Mouse (Mus musculus) midbrain, embryonic 10.5 days (tissue): ENCODE measurements around the gene Zfp579. TPM values are rescaled to one million over a fixed set of nuclear protein-coding genes. Genes with fewer than 3 reads are reported as not detected.
A peak's percentile ranks its signal among the peaks of the same experiment; 100 is the strongest.

ENCODE experiments used
- DNase-seq: peaks from one replicate; pipeline ENCODE4 v3.0.0-alpha.2; 2017; ENCODE audit warnings: low spot score
- H3K27ac ChIP-seq: fragments of 300-500 bp; sonication (generic); replicated peaks from 2 replicates; pipeline ENCODE4 v1.5.1; 2016; ENCODE audit warnings: mild to moderate bottlenecking
- H3K27me3 ChIP-seq: fragments of 300-500 bp; sonication (generic); 2 replicates; pipeline ENCODE4 v1.6.1; 2016; ENCODE audit warnings: low read depth, mild to moderate bottlenecking; ENCODE audit not compliant: poor library complexity, severe bottlenecking
- H3K36me3 ChIP-seq: fragments of 300-500 bp; sonication (generic); 2 replicates; pipeline ENCODE4 v1.6.1; 2016; ENCODE audit warnings: mild to moderate bottlenecking, moderate library complexity
- H3K4me1 ChIP-seq: fragments of 300-500 bp; sonication (generic); 2 replicates; pipeline ENCODE4 v1.6.1; 2016
- H3K4me3 ChIP-seq: fragments of 300-500 bp; sonication (generic); 2 replicates; pipeline ENCODE4 v1.5.1; 2016; ENCODE audit warnings: mild to moderate bottlenecking, moderate library complexity
- H3K9me3 ChIP-seq: fragments of 300-500 bp; sonication (generic); replicated peaks from 2 replicates; pipeline ENCODE4 v1.6.1; 2016; ENCODE audit warnings: mild to moderate bottlenecking
- WGBS: fragments of 180-500 bp; shearing (Covaris S2); methylation state at CpG from one replicate; pipeline ENCODE4 v1.1.7; 2016; 5-methylcytosine and 5-hydroxymethylcytosine counted together
- polyA plus RNA-seq: library from polyadenylated mRNA; unstranded; fragments of >200 nt; fragmentation: Nextera tagmentation; extraction: Ambion mirVana; gene quantifications from 2 replicates; pipeline ENCODE4 v1.2.1, GENCODE M21; 2016

Gene Zfp579
- polyA plus RNA-seq, 1 experiment from 2014 or later: 26.2 TPM

GRCm38 (mm10) chr7:4942673-4943072, 53.3 kb downstream of the Zfp579 start:
- H3K36me3 ChIP-seq: no peaks in the 10 kb centered on the region
- no peak overlapping the region for H3K4me3 ChIP-seq
- 53% methylated on average over 5 of the region's 5 CpGs for WGBS
- H3K4me1 ChIP-seq: 0 out of 2 replicates have a peak, but pooled peaks cover 5% of the 10 kb centered on the region
- no peak overlapping the region for H3K27ac ChIP-seq
- no peaks in the 10 kb centered on the region for H3K9me3 ChIP-seq
- DNase-seq: peak; percentile 10
- no peaks in the 10 kb centered on the region for H3K27me3 ChIP-seq

DNA sequence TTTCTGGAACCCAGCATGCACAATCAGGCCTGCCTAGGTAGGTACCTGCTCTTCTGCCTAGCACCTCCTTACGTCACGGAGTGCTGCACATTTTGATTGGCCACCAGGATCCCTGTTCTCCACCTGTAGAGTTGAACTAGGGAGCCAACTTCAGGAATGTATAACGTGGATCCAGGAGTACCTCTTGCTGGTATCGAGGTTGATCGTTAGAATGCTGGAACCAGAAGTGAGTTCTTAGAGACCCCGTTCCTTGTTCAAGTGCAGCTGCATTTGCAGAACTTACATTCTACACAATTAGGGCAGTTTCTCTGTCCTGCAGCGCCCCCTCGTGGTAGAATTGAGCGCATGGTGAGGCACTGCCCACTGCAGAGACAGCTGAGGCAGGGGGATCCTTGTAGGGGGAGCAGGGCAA, 55.9 kb downstream of the Zfp579 start:
- Histone ChIP-seq H3K4me1 (0 out of 2 replicates have a peak, but pooled peaks cover 5% of the 10 kb centered on the region), H3K9me3 (no peaks in the 10 kb centered on the region), H3K4me3 (no peak overlapping the region), H3K36me3 (no peaks in the 10 kb centered on the region), H3K27ac (no peak overlapping the region), H3K27me3 (no peaks in the 10 kb centered on the region)
- WGBS: 25% methylated on average over 9 of the region's 9 CpGs
- peak; percentile 81 for DNase-seq

DNA sequence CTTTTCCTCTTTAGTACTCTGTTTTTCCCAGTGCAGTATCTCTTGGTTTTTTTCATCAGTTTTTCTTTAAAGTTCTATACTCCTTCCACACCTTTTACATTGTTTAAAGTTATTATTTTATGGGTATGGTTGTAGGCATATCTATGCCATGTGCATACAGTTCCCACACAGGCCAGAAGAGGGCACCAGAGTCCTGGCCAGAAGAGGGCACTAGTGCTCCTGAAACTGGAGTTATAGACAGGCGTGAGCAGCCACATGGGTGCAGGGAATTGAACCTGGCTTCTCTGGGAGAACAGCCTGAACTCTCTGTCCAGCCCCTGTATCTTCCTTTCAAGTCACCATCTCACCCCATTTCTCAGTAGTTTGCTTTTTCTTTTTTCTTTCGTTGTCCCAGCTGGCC, 57.5 kb downstream of the Zfp579 start:
- Histone ChIP-seq H3K9me3 (peaks cover 6% of the 10 kb centered on the region; the same call in 1 of the 2 replicates), H3K27ac (no peak overlapping the region), H3K36me3 (no peaks in the 10 kb centered on the region), H3K4me1 (0 out of 2 replicates have a peak, but pooled peaks cover 3% of the 10 kb centered on the region), H3K27me3 (no peaks in the 10 kb centered on the region), H3K4me3 (no peak overlapping the region)
- 47% methylated on average over 2 of the region's 2 CpGs for WGBS
- peak; percentile 71 for DNase-seq

GRCm38 (mm10) chr7:4937392-4937791, 58.6 kb downstream of the Zfp579 start:
- no peak for DNase-seq

DNA sequence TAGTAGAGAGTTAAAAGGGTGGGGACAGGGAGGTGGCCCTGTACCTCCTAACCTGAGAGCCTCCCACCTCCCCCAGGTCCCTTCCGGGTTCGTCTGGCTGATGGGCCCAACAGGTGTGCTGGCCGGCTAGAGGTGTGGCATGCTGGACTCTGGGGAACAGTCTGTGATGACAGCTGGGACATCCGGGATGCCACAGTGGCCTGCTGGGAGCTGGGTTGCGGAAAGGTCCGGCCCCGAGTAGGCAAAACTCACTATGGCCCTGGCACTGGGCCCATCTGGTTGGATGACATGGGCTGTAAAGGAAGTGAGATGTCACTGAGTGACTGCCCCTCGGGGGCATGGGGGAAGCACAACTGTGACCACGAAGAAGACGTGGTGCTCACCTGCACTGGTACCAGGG, 59.1 kb downstream of the Zfp579 start:
- Histone ChIP-seq H3K4me3 (no peak overlapping the region), H3K36me3 (no peaks in the 10 kb centered on the region), H3K27me3 (no peaks in the 10 kb centered on the region), H3K27ac (no peak overlapping the region), H3K4me1 (no peaks in the 10 kb centered on the region), H3K9me3 (peaks cover 6% of the 10 kb centered on the region; the same call in 1 of the 2 replicates)
- no peak for DNase-seq
- 85% methylated on average over 10 of the region's 10 CpGs for WGBS

More at GRCm38 (mm10) chr7:4937392-4937791, 58.6 kb downstream of the Zfp579 start:
- WGBS: 91% methylated on average over 9 of the region's 11 CpGs
- Histone ChIP-seq H3K9me3 (peaks cover 6% of the 10 kb centered on the region; the same call in 1 of the 2 replicates), H3K27ac (no peak overlapping the region), H3K4me1 (no peaks in the 10 kb centered on the region), H3K27me3 (no peaks in the 10 kb centered on the region), H3K36me3 (no peaks in the 10 kb centered on the region), H3K4me3 (no peak overlapping the region)

DNA sequence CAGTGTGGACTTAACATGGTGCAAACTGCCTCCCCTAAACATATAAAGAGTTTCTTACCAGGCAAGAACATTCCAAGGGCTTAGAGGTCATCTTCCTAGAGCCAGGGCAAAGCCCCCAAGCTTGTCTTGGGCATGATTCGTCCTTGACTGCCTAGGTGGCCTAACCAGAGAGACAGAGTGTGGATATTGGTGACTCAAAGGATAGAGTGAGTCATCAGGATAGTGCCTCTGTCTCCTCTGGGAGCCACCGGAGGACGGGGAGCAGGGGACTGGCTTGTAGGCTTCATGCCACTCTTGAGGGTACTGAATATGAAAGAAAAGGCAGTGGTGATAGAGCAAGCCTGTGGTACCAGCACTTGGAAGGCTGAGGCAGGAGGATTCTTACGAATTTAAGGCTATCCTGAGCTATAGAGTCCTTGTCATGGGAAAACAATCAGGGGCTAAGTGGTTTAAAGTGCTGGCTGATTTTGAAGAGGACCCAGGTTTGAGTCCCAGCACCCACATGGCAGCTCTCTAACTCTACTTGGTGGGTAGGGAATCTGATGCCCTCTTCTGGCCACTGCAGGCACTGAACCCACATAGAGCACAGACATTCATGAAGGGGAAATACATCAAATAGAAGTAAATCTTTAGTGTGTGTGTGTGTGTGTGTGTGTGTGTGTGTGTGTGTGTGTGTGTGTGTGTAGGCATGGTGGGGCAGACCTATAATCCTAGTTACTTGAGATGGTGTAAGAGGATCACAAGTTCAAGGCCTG, 61.6 kb downstream of the Zfp579 start:
- peaks cover 6% of the 10 kb centered on the region; the same call in 1 of the 2 replicates for H3K9me3 ChIP-seq
- WGBS: 85% methylated on average over 4 of the region's 4 CpGs
- no peaks in the 10 kb centered on the region for H3K27me3 ChIP-seq
- no peaks in the 10 kb centered on the region for H3K36me3 ChIP-seq
- H3K27ac ChIP-seq: no peak overlapping the region
- H3K4me3 ChIP-seq: no peak overlapping the region
- H3K4me1 ChIP-seq: no peaks in the 10 kb centered on the region
- no peak for DNase-seq

Other genes with a start within 250 kb of the Zfp579 start
- gene Cox6b2, start 243.1 kb downstream of the Zfp579 start, polyA plus RNA-seq: 44.1 and 46.7 TPM in 2 replicates
- not detected in 2 replicates for gene Fam71e2, start 224.9 kb downstream of the Zfp579 start, polyA plus RNA-seq
- 0.21 TPM in 1 of 2 replicates, not detected in the other for gene Il11, start 213.3 kb downstream of the Zfp579 start, polyA plus RNA-seq
- not detected in 2 replicates for gene Tmem190, start 213.2 kb downstream of the Zfp579 start, polyA plus RNA-seq
- gene Tmem238, start 206.5 kb downstream of the Zfp579 start, polyA plus RNA-seq: 2.7 and 3.4 TPM in 2 replicates
- 339 and 383 TPM in 2 replicates for gene Rpl28, start 203.3 kb downstream of the Zfp579 start, polyA plus RNA-seq
- 357 and 426 TPM in 2 replicates for gene Ube2s, start 183.6 kb downstream of the Zfp579 start, polyA plus RNA-seq
- 0.28 and 1.1 TPM in 2 replicates for gene Shisa7, start 151.5 kb downstream of the Zfp579 start, polyA plus RNA-seq
- gene Isoc2b, start 125.9 kb downstream of the Zfp579 start, polyA plus RNA-seq: 2.8 and 4.1 TPM in 2 replicates
- 0.64 and 0.70 TPM in 2 replicates for gene Isoc2a, start 119.0 kb downstream of the Zfp579 start, polyA plus RNA-seq
- 0.20 TPM in 1 of 2 replicates, not detected in the other for gene Gm36210, start 89.6 kb downstream of the Zfp579 start, polyA plus RNA-seq
- gene Zfp628, start 80.9 kb downstream of the Zfp579 start, polyA plus RNA-seq: 4.3 and 4.7 TPM in 2 replicates
- gene Nat14, start 74.1 kb downstream of the Zfp579 start, polyA plus RNA-seq: 10.4 and 11.6 TPM in 2 replicates
- gene Ssc5d, start 70.4 kb downstream of the Zfp579 start, polyA plus RNA-seq: 1.6 and 1.9 TPM in 2 replicates
- 0.05 and 0.26 TPM in 2 replicates for gene Sbk2, start 31.8 kb downstream of the Zfp579 start, polyA plus RNA-seq
- not detected in 2 replicates for gene Sbk3, start 25.0 kb downstream of the Zfp579 start, polyA plus RNA-seq
- gene Zfp524, start 18.3 kb upstream of the Zfp579 start, polyA plus RNA-seq: 7.1 and 9.1 TPM in 2 replicates
- 56.7 and 58.1 TPM in 2 replicates for gene Fiz1, start 18.5 kb upstream of the Zfp579 start, polyA plus RNA-seq
- 1.2 and 1.5 TPM in 2 replicates for gene Gm44973, start 19.3 kb upstream of the Zfp579 start, polyA plus RNA-seq
- gene Zfp865, start 24.2 kb upstream of the Zfp579 start, polyA plus RNA-seq: 5.2 and 5.5 TPM in 2 replicates
- gene Ccdc106, start 24.4 kb upstream of the Zfp579 start, polyA plus RNA-seq: 5.1 and 5.2 TPM in 2 replicates
- gene 4632433K11Rik, start 38.0 kb upstream of the Zfp579 start, polyA plus RNA-seq: not detected in 2 replicates
- 2.8 and 4.2 TPM in 2 replicates for gene Zfp784, start 42.3 kb upstream of the Zfp579 start, polyA plus RNA-seq
- 41.2 and 51.2 TPM in 2 replicates for gene Zfp580, start 55.4 kb upstream of the Zfp579 start, polyA plus RNA-seq
- gene U2af2, start 66.0 kb upstream of the Zfp579 start, polyA plus RNA-seq: 176 and 180 TPM in 2 replicates
- 56.1 and 60.7 TPM in 2 replicates for gene Epn1, start 84.1 kb upstream of the Zfp579 start, polyA plus RNA-seq
- gene Rfpl4, start 120.8 kb upstream of the Zfp579 start, polyA plus RNA-seq: not detected in 2 replicates
- gene Rasl2-9, start 129.8 kb upstream of the Zfp579 start, polyA plus RNA-seq: 0.33 and 0.48 TPM in 2 replicates
- not detected in 2 replicates for gene Vmn1r55, start 153.5 kb upstream of the Zfp579 start, polyA plus RNA-seq
- not detected in 2 replicates for gene Vmn1r56, start 200.6 kb upstream of the Zfp579 start, polyA plus RNA-seq
- not detected in 2 replicates for gene Vmn1r57, start 222.3 kb upstream of the Zfp579 start, polyA plus RNA-seq